Mouse (Mus musculus) myocyte (in vitro differentiated cells): ENCODE data around the gene Inafm2.

Experiments
- CEBPB ChIP-seq: IDR thresholded peaks from 2 replicates; pipeline ENCODE4 v1.6.1; 2011; ENCODE audit warnings: mild to moderate bottlenecking, moderate library complexity; ENCODE audit not compliant: poor library complexity, insufficient read depth, severe bottlenecking
- E2F4 ChIP-seq: IDR thresholded peaks from one replicate; pipeline ENCODE4 v1.6.1; 2011; ENCODE audit warnings: mild to moderate bottlenecking, control low read depth, moderate library complexity; ENCODE audit not compliant: insufficient read depth
- MAX ChIP-seq: IDR thresholded peaks from one replicate; pipeline ENCODE4 v1.6.1; 2011; ENCODE audit warnings: low read depth, mild to moderate bottlenecking, control low read depth
- MYOD1 ChIP-seq, 3 experiments: IDR thresholded peaks; one replicate each; pipeline ENCODE4 v1.6.1; 2011; ENCODE audit warnings: control low read depth in 2 of 3, low read depth in 2 of 3, mild to moderate bottlenecking in 2 of 3, moderate library complexity in 1 of 3; ENCODE audit not compliant: insufficient read length in 2 of 3, control insufficient read depth in 1 of 3
- POLR2A ChIP-seq: IDR thresholded peaks from one replicate; pipeline ENCODE4 v1.6.1; 2011; ENCODE audit warnings: low read depth, mild to moderate bottlenecking, control low read depth, moderate library complexity; ENCODE audit not compliant: insufficient read length
- POLR2AphosphoS2 ChIP-seq: IDR thresholded peaks from one replicate; pipeline ENCODE4 v1.6.1; 2011; ENCODE audit warnings: low read depth, control low read depth; ENCODE audit not compliant: insufficient read length
- REST ChIP-seq: IDR thresholded peaks from one replicate; pipeline ENCODE4 v1.6.1; 2011; ENCODE audit warnings: mild to moderate bottlenecking, control low read depth, moderate library complexity; ENCODE audit not compliant: insufficient read depth, insufficient read length
- TCF12 ChIP-seq: IDR thresholded peaks from one replicate; pipeline ENCODE4 v1.6.1; 2011; ENCODE audit warnings: mild to moderate bottlenecking, control low read depth; ENCODE audit not compliant: poor library complexity, insufficient read depth, severe bottlenecking

DNA sequence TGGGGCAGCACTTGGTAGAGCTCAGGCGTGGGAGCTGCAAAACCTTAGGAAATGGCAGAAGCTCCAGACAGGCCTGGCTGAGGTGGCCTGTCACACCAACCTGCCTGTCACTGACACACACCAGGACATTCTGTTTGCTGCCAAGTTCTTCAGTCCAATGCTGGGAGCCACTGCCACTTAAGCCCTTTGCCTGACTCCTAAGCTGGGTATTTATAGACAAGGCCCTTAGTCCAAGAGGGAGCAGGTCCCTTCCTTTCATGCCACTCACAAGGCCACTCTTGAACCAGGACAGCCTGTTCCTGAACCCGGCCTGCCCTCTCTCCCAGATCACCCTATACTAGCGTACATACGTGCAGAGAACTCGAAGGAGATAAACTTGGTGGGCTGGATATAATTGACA, 28.9 kb upstream of the Inafm2 start:
- TF ChIP-seq POLR2AphosphoS2 (no peak), POLR2A (no peak), TCF12 (no peak), E2F4 (no peak), CEBPB (no peak), REST (no peak), MYOD1 (IDR thresholded peaks at IDR 0.05; ENCODE audit: control insufficient read depth in 1 of 3, insufficient read length in 2 of 3, low read depth in 2 of 3) (no peak), MAX (no peak)
